11 mouse cellular contexts compared by ENCODE assay signal in genomic region chr2:167789471-167789923, GRCm38 (mm10).
DNase-seq lines count a peak whose midpoint lies in the region; ATAC-seq and TF ChIP-seq lines count a peak whose summit lies in the region.
"Had no signal": no experiment of that assay in that cellular context is flagged by ENCODE, and none has a peak within 500 bp of the region (broad histone marks: within the 10 kb centered on the region; RNA-seq: fewer than 3 reads in every experiment).

No protein-coding gene starts in this region.

- POLR2A ChIA-PET in Patski (lab: Charles Lee): interaction anchor here (1.1 to 1.4 kb wide), 3 partner anchors 10 to 99 kb away, joined by 3 to 4 read pairs (median 3); no protein-coding TSS in a partner anchor

- peak overlapping the region; percentile 12; the same call in 1 of the 2 replicates for H3K9ac ChIP-seq in embryonic facial prominence, embryonic 13.5 days
- no peak overlapping the region for H3K9ac ChIP-seq in neural tube, embryonic 15.5 days (replicated peaks)
- H3K9ac ChIP-seq: hindbrain, embryonic 14.5 days had no signal

- no peak overlapping the region for H3K27ac ChIP-seq in embryonic facial prominence, embryonic 13.5 days
- no peak overlapping the region for H3K27ac ChIP-seq in neural tube, embryonic 15.5 days (replicated peaks)
- H3K27ac ChIP-seq: hindbrain, embryonic 14.5 days had no signal

- intact Hi-C loops in left cerebral cortex, postnatal 14 days (cut with DNase I): no loop called here
- intact Hi-C loops in left cerebral cortex, postnatal 10 days (cut with DNase I): no loop called here

- H3K4me2 ChIP-seq in embryonic facial prominence, embryonic 13.5 days: no peak overlapping the region
- H3K4me2 ChIP-seq in neural tube, embryonic 15.5 days: no peak overlapping the region
- H3K4me2 ChIP-seq: hindbrain, embryonic 14.5 days had no signal

- peak; percentile 17 to 47 for DNase-seq in left cerebral cortex, postnatal 14 days (ENCODE audit: low spot score in 2 of 2)
- no peak for DNase-seq in left cerebral cortex, postnatal 10 days (ENCODE audit: extremely low spot score in 1 of 2, low spot score in 2 of 2)
- DNase-seq in Patski (ENCODE audit: low read depth, low spot score): peak; percentile 80
- peak; percentile 64 for DNase-seq in lung, postnatal 36 days
- DNase-seq: cerebellum, adult 11-12 months had no signal

- 84% methylated on average over 11 of the region's 11 CpGs for WGBS in embryonic facial prominence, embryonic 13.5 days
- WGBS in neural tube, embryonic 15.5 days: 93% methylated on average over 11 of the region's 11 CpGs

- CTCF ChIA-PET in Patski (lab: Charles Lee): interaction anchor here (1.2 kb wide), 1 partner anchor 102 kb away, joined by 4 read pairs; no protein-coding TSS in a partner anchor

- in situ Hi-C loops in Patski (cut with MboI; ENCODE audit: low pct_unique_long_range_greater_than_20kb): no loop called here

- no peaks in the 10 kb centered on the region for H3K36me3 ChIP-seq in embryonic facial prominence, embryonic 13.5 days
- no peaks in the 10 kb centered on the region for H3K36me3 ChIP-seq in neural tube, embryonic 15.5 days

- no peaks in the 10 kb centered on the region for H3K9me3 ChIP-seq in embryonic facial prominence, embryonic 13.5 days
- no peaks in the 10 kb centered on the region for H3K9me3 ChIP-seq in neural tube, embryonic 15.5 days (replicated peaks)

- TF ChIP-seq CTCF in Patski (IDR thresholded peaks at IDR 0.05): no peak

- ATAC-seq in Patski: peak; percentile 85
- ATAC-seq in embryonic facial prominence, embryonic 13.5 days (ENCODE audit: insufficient number of reproducible peaks, insufficient read depth, low FRiP score, low TSS enrichment, low read depth): no peak
- ATAC-seq in monocyte, adult 5-6 weeks (replicated peaks; ENCODE audit: insufficient number of reproducible peaks, low FRiP score, low TSS enrichment, poor library complexity, severe bottlenecking): no peak
- ATAC-seq in inflammation-experienced regulatory T-cells, adult 6 months: no peak
- ATAC-seq in neural tube, embryonic 15.5 days (ENCODE audit: low FRiP score): no peak
- ATAC-seq: midbrain, embryonic 16.5 days had no signal

- H3K4me3 ChIP-seq in embryonic facial prominence, embryonic 13.5 days: no peak overlapping the region
- no peak overlapping the region for H3K4me3 ChIP-seq in neural tube, embryonic 15.5 days (replicated peaks)

- H3K27me3 ChIP-seq in Patski: no peaks in the 10 kb centered on the region
- H3K27me3 ChIP-seq in embryonic facial prominence, embryonic 13.5 days: no peaks in the 10 kb centered on the region
- no peaks in the 10 kb centered on the region for H3K27me3 ChIP-seq in neural tube, embryonic 15.5 days (replicated peaks)

- 0 out of 2 replicates have a peak, but pooled peaks cover 2% of the 10 kb centered on the region for H3K4me1 ChIP-seq in embryonic facial prominence, embryonic 13.5 days
- no peaks in the 10 kb centered on the region for H3K4me1 ChIP-seq in neural tube, embryonic 15.5 days

Comparison
In these comparisons a context has a peak if more than half of its experiments do, and no peak if none do; other contexts are left out.
1. DNase-seq: peak in left cerebral cortex, postnatal 14 days (2 of 2), Patski (single experiment) and lung, postnatal 36 days (single experiment); none in left cerebral cortex, postnatal 10 days (0 of 2).